Mouse (Mus musculus) left cerebral cortex, adult 8-10 months (tissue): ENCODE measurements around the gene Car3. TPM values are rescaled to one million over a fixed set of nuclear protein-coding genes. Genes with fewer than 3 reads are reported as not detected.

Experiments used
- DNase-seq, 2 experiments: peaks; one replicate each; pipeline ENCODE4 v3.0.0; 2022; ENCODE audit warnings: low spot score in 2 of 2
- total RNA-seq, 4 experiments: library from RNA; stranded (reverse); gene quantifications; 2 replicates each; pipeline ENCODE4 v1.2.4; 2022

Car3 gene
- total RNA-seq, 4 experiments from 2014 or later: 0.44 to 1.4 (median 1.1) TPM

- no peak for DNase-seq
Measured at GRCm38 (mm10) chr3:14911992-14912582, 48.8 kb downstream of the Car3 start.

- DNase-seq: no peak
Measured at GRCm38 (mm10) chr3:14913774-14914173, 50.5 kb downstream of the Car3 start.

GRCm38 (mm10) chr3:14915355-14915754, 52.0 kb downstream of the Car3 start:
- DNase-seq: no peak

GRCm38 (mm10) chr3:14917261-14917660, 53.9 kb downstream of the Car3 start:
- no peak for DNase-seq

Other genes starting within 250 kb of the Car3 start
- 1 to 10 TPM; 1.3 to 1.7 (median 1.5) TPM for gene Car13, start 221.8 kb upstream of the Car3 start, total RNA-seq
- under 1 TPM in 2 of 4 experiments, not detected in 2; 0.27 to 0.33 TPM for gene Car1, start 55.1 kb upstream of the Car3 start, total RNA-seq
- gene Car2, start 22.8 kb downstream of the Car3 start, total RNA-seq: 100 to 1,000 TPM; 137 to 156 (median 144) TPM